In the genomic region with DNA sequence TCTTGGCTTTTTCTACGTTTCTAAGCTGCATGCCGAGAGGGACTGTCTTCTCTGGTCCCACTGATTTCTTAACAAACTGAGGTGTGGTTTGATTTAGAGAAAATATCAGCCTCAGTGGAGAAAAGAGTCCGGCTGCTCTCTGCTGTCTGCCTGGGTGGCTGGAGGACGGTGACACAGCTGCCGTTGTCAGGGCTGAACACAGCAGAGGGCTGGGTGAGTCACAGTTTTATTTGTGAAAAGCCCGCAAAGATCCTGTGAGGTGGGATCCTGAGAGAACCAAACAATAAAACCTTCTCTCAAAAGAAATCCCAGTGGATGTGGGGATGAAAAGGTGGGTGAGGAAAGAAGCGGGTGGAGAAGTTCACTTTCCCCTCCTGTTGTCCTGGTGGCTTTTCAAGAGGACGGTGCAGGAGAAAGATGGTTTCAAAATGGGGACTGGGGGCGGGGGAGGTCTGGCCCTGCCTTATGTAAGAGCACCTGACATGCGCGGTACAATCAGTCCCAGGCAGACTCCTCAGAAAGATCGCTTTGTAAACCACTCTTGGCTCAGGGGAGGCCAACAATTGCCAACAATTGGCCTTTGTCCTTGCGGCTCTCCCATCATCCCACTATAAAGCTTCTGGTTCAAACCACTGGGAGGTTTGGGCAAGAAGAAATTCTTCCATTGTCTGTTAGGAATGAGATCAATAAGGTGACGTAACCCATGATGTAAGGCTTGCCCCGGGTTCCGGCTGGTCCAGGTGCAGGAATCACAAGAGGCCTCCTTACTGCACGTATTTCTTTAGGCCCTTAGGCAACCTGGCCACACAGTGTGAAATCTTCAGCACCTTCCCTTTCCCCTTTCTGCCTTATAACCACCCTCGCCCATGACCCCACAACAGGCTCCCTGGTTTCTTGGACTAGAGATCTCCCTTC, we compare ENCODE assay signal across 9 mouse cellular contexts. TPM values are rescaled to one million over a fixed set of nuclear protein-coding genes. Genes with fewer than 3 reads are reported as not detected.
A peak's percentile ranks its signal among the peaks of the same experiment; 100 is the strongest.
DNase-seq lines count a peak whose midpoint lies in the region; ATAC-seq and TF ChIP-seq lines count a peak whose summit lies in the region.
"Had no signal": no experiment of that assay in that cellular context is flagged by ENCODE, and none has a peak within 500 bp of the region (broad histone marks: within the 10 kb centered on the region; RNA-seq: fewer than 3 reads in every experiment).

No protein-coding gene starts in this region.

- H3K27me3 ChIP-seq in hindbrain, embryonic 12.5 days: no peaks in the 10 kb centered on the region
- no peaks in the 10 kb centered on the region for H3K27me3 ChIP-seq in neural tube, embryonic 11.5 days (ENCODE audit: control insufficient read depth, insufficient read depth, low read length)

- TF ChIP-seq POLR2A in brain, embryonic 14.5 days (IDR thresholded peaks at IDR 0.05; ENCODE audit: borderline replicate concordance, extremely low read depth, insufficient read depth, insufficient read length, poor library complexity, severe bottlenecking): no peak

- peak; percentile 77 for DNase-seq in layer of hippocampus, adult 11-12 months (ENCODE audit: low spot score)
- no peak for DNase-seq in layer of hippocampus, postnatal 14 days (ENCODE audit: low spot score in 2 of 2)
- DNase-seq in brain, embryonic 14.5 days (ENCODE audit: low read depth): peak; percentile 84
- peak; percentile 66 for DNase-seq in neural tube, embryonic 11.5 days (ENCODE audit: low spot score)
- DNase-seq in gastrocnemius, postnatal 10 days: no peak
- DNase-seq in right cerebral cortex, postnatal 14 days: no peak
- no peak for DNase-seq in ovary, adult 18-20 months (ENCODE audit: low spot score)

- no peaks in the 10 kb centered on the region for H3K9me3 ChIP-seq in hindbrain, embryonic 12.5 days (replicated peaks)
- no peaks in the 10 kb centered on the region for H3K9me3 ChIP-seq in neural tube, embryonic 11.5 days (ENCODE audit: control insufficient read depth, low read length)

- H3K4me2 ChIP-seq in hindbrain, embryonic 12.5 days (replicated peaks): peak overlapping the region; percentile 38
- H3K4me2 ChIP-seq in neural tube, embryonic 11.5 days (ENCODE audit: low read depth): peak overlapping the region; percentile 25

- no peak overlapping the region; the same call in 1 of the 2 replicates for H3K4me3 ChIP-seq in hindbrain, embryonic 12.5 days
- no peak overlapping the region for H3K4me3 ChIP-seq in neural tube, embryonic 11.5 days (ENCODE audit: low read depth, low read length)
- H3K4me3 ChIP-seq: megakaryocyte, embryonic 14.5 days had no signal

- no peaks in the 10 kb centered on the region for H3K36me3 ChIP-seq in hindbrain, embryonic 12.5 days
- H3K36me3 ChIP-seq in neural tube, embryonic 11.5 days (ENCODE audit: control insufficient read depth, insufficient read depth, low read length): no peaks in the 10 kb centered on the region

- WGBS in hindbrain, embryonic 12.5 days: 34% methylated on average over 18 of the region's 18 CpGs
- WGBS in neural tube, embryonic 11.5 days: 48% methylated on average over 18 of the region's 18 CpGs

- peak; percentile 85 for ATAC-seq in hindbrain, embryonic 12.5 days (ENCODE audit: low FRiP score)
- ATAC-seq in neural tube, embryonic 11.5 days (ENCODE audit: insufficient read depth, low FRiP score, low TSS enrichment): peak; percentile 72

- peaks cover 5% of the 10 kb centered on the region for H3K4me1 ChIP-seq in hindbrain, embryonic 12.5 days
- 0 out of 2 replicates have a peak, but pooled peaks cover 6% of the 10 kb centered on the region for H3K4me1 ChIP-seq in neural tube, embryonic 11.5 days (ENCODE audit: control insufficient read depth, insufficient read depth, low read length)

- H3K27ac ChIP-seq in hindbrain, embryonic 12.5 days: peak overlapping the region; percentile 75
- peak overlapping the region; percentile 23; the same call in 1 of the 2 replicates for H3K27ac ChIP-seq in neural tube, embryonic 11.5 days (ENCODE audit: low read depth, low read length)

- 0 out of 2 replicates have a peak overlapping the region, but pooled peaks have one; percentile 25 for H3K9ac ChIP-seq in hindbrain, embryonic 12.5 days
- H3K9ac ChIP-seq in neural tube, embryonic 11.5 days (ENCODE audit: low read length): peak overlapping the region; percentile 48

- no peak for TF ChIP-seq CTCF in brain, embryonic 14.5 days (IDR thresholded peaks at IDR 0.05; ENCODE audit: borderline replicate concordance, extremely low read depth, insufficient read depth, insufficient read length)

RNA-seq across cellular contexts. Expression of a gene that starts 19.1 kb away (rescaled TPM):
- 10 to 100 TPM; 44.5 to 48.3 TPM for total RNA-seq in layer of hippocampus, postnatal 14 days (2021)
- 7.9 and 10.2 TPM in 2 replicates for polyA plus RNA-seq in brain, embryonic 14.5 days (2012; rRNA removed)
- polyA plus RNA-seq in hindbrain, embryonic 12.5 days (2016; fragmentation: Nextera tagmentation; extraction: Ambion mirVana): 6.2 TPM in 2 replicates
- polyA plus RNA-seq in neural tube, embryonic 11.5 days (2014; fragmentation: Nextera tagmentation; extraction: Ambion mirVana): 5.7 and 6.2 TPM in 2 replicates
- 1 to 10 TPM; 2.0 to 2.7 TPM for total RNA-seq in gastrocnemius, postnatal 10 days (2021)

RNA-seq across cellular contexts. Expression of a gene that starts 31.1 kb away (rescaled TPM):
- total RNA-seq in layer of hippocampus, postnatal 14 days (2021): 100 to 1,000 TPM; 170 to 195 TPM
- 96.0 and 138 TPM in 2 replicates for polyA plus RNA-seq in brain, embryonic 14.5 days (2012; rRNA removed)
- polyA plus RNA-seq in hindbrain, embryonic 12.5 days (2016; fragmentation: Nextera tagmentation; extraction: Ambion mirVana): 110 and 111 TPM in 2 replicates
- polyA plus RNA-seq in neural tube, embryonic 11.5 days (2014; fragmentation: Nextera tagmentation; extraction: Ambion mirVana): 89.8 and 96.1 TPM in 2 replicates
- total RNA-seq in gastrocnemius, postnatal 10 days (2021): 100 to 1,000 TPM; 160 to 188 TPM

Comparison
In these comparisons a context has a peak if more than half of its experiments do, and no peak if none do; other contexts are left out.
1. DNase-seq: peak in layer of hippocampus, adult 11-12 months (single experiment), brain, embryonic 14.5 days (single experiment) and neural tube, embryonic 11.5 days (single experiment); none in layer of hippocampus, postnatal 14 days (0 of 2), gastrocnemius, postnatal 10 days (single experiment), right cerebral cortex, postnatal 14 days (single experiment) and ovary, adult 18-20 months (single experiment).